Mouse (Mus musculus) retina, postnatal 1 day (tissue): Measurements from ENCODE around the gene Gm19965.

Source experiments
- DNase-seq: peaks from one replicate; pipeline ENCODE4 v3.0.0-alpha.2; 2012

The Gm19965 gene

GRCm38 (mm10) chr1:116802683-116803082 lies at the start of gene Gm19965:
Gm19965 (plus strand) TSS chr1:116802983.
- DNase-seq = no peak

DNA sequence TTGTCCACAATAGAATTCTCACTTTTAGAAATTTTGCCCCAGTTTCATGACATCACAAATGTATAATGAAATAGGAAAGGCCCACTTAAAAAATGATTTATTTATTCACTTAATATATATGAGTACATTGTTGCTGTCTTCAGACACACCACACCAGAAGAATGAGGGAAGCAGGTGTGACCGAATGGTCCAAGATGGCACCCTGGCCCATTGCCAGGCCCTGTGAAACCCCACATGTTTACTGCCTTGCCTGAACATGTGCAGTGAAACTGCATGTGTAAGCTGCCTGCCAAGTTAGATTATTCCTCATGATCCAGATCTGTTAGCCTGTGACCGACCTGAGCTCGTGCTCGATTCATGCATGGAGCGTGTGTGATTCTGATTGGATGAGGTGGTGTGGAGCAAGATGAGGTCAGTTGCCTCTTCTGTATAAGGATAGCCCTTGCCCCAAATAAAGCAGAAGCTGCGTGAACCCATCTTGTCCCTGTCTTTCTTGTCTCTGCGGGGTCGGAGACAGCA lies 20.3 kb upstream of the Gm19965 start:
- DNase-seq = no peak
